Mouse (Mus musculus) naive thymus-derived CD4-positive, alpha-beta T cell, adult 2 months (primary cell): ENCODE results near the gene Pnpla6.

Experiments used
- DNase-seq: peaks from one replicate; pipeline ENCODE4 v3.0.0-alpha.2; 2011; ENCODE audit warnings: low read depth

Gene Pnpla6

GRCm38 (mm10) chr8:3515260-3515671 is at the start of gene Pnpla6:
Gene Pnpla6, plus strand, starts transcription at chr8:3515384.
- DNase-seq, result peak; percentile 80

DNA sequence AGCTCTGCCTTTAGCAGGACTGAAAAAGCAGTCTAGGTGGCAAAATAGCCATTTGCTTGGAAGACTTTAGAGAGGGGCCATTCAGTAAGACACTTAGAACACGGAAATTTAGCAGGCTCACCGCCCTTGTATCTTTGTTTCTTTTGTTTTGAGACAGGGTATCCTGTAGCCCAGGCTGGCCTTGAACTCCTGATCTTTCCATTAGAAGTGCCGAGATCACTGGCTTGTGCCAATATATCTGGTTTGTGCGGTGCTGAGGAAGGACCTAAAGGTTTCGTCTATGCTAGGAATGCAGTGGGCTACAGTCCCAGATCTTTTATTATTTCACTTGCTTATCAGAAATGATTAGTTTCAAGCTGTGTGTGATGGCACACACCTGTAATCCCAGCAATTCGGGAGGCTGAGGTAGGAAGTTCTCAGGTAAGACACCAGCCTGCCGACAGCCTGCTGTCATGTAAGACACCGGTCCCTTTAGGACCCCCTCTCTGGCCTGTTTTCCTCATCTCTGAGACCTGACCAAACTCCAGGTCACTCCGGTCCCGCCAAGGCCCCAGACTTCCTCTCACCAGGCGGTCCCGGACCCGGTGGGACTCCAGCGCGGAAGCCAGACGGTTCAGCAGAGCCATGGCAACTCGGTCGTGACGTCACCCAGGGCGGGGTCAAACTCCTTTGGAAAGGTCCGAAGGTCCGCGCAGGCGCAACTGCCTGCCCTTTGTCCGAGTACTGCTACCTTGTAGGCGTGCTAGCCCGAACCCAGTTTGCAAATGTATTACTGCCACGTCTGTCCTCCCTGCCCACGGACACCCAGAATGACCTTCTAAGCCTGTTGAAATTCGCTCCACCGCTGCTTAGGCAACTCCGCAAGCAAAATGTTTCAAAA is 47.9 kb upstream of the Pnpla6 start, which contains the start of gene Pex11g:
Pex11g (minus strand) TSS at position 675 of the 880 bp plus-strand sequence.
- peak; percentile 84 for DNase-seq

DNA sequence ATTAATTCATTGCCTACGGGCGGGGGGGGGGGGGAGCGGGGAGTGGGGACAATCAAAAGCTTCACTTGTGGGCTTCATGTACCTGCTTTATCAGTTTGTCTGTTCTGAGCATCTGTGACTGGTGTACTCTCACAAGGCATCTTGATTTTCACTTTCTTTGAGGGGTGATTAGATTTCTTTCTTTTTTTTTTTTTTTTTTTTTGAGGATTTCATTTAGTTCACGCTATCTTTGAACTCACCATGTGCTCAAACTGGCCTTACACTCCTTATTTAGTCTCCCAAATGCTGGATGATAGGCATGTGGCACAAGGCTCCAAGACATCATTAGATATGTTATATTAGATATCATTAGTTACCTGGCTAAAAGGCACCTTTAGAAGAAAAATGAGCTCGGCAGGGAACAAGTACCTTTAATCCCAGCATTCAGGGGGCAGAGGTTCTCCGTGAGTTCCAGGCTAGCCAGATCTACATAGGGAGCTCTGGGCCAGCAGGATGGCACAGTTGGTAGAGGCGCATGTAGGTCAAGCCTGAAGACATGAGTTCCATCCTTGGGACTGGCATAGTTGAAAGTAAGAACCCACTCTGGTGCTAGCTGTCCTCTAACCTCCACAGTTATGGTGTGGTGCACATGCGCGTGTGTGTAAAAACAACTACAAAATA is 47.2 kb upstream of the Pnpla6 start:
- peak; percentile 28 for DNase-seq

- DNase-seq, result peak; percentile 29
These were observed 46.3 kb upstream of the Pnpla6 start for GRCm38 (mm10) chr8:3468838-3469237.

GRCm38 (mm10) chr8:3470562-3470961 is 44.6 kb upstream of the Pnpla6 start, which contains the start of gene Tex45:
Gene Tex45, plus strand, starts transcription at chr8:3470862.
- DNase-seq, result no peak

DNA sequence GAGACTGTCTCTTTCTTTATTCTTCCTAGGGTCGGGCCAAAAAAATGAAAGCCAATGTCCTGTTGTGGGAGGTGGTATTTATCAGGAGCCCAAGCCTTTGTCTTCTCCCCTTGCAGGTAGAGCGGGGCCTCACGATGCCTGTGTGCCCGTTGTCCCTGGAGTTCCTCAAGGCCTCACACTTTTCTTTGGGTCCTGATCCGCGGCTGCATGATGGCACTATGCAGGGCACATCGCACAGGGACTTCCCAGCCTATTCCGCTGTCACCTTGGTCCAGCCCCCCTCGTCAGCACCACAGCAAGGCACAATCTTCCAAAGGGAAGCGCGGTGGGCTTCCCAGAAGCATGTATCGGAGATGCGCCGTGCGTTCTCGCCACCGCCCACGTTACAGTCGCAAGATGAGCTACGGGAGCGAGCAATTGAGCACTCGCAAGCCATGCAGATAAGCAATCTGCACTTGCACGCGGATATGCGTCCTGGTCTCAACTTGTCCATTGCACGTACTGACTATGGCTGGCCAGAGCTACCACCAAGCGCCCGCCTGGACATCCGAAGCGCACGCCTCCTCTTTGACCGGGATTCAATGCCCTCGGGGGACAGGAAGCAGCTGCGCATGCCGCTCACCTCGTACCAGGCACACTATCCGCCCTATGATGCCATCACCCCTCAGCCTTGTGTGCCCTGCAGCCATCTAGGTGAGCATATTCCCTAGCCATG is 39.3 kb upstream of the Pnpla6 start:
- DNase-seq, result no peak

DNA sequence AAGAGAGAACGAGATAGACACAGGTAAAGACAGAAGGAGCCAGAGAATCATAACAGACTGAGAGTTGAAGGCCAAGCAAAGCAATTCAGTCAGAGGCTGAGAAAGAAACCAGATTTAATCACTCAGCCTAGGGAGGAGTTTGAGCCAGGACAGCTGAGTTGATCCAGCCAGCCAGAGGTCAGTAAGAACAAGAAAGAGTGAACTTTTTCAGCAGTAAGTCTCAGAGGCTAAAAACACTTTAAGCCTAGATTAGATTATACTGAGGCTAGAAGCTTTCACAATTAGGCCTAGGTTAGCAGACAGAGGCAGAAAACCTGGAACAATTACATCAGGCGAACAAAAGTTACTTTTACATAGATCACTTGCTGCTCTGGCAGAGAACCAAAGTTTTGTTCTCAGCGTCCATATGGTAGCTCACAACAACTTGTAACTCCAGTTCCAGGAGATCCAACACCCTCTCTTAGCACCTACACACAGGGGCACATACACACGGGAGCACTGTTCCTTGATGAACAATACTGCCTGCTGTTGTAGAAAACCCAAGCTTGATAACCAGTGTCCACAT is 34.9 kb upstream of the Pnpla6 start:
- DNase-seq, result no peak

DNA sequence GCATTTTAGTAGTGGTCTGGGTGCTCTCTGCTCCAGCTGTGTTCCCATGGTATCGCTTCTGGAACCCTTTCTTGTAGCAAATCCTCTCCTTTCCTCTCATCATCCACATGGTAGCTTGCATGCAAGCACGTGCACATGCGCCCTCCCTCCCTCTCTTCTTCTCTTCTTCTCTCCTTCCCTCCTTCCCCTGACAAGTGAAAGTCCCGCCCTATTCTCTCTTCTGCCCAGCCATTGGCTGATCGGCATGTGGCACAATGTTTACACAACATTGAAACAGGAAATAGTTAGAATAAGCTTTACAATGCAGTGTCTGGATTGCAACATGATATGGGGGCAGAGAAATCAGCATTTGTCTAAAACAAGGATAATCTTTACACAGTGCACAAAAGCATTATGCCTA is 33.6 kb upstream of the Pnpla6 start:
- no peak for DNase-seq

- DNase-seq, result no peak
These were observed 32.9 kb upstream of the Pnpla6 start for GRCm38 (mm10) chr8:3482240-3482740.

GRCm38 (mm10) chr8:3483546-3483945 is 31.6 kb upstream of the Pnpla6 start:
- no peak for DNase-seq

GRCm38 (mm10) chr8:3485192-3485591 is 30.0 kb upstream of the Pnpla6 start:
- DNase-seq, result no peak

- peak; percentile 55 for DNase-seq
These were observed 22.0 kb upstream of the Pnpla6 start, which contains the start of gene Zfp358 for GRCm38 (mm10) chr8:3492901-3493844. Gene Zfp358, plus strand, starts transcription at chr8:3493138.

DNA sequence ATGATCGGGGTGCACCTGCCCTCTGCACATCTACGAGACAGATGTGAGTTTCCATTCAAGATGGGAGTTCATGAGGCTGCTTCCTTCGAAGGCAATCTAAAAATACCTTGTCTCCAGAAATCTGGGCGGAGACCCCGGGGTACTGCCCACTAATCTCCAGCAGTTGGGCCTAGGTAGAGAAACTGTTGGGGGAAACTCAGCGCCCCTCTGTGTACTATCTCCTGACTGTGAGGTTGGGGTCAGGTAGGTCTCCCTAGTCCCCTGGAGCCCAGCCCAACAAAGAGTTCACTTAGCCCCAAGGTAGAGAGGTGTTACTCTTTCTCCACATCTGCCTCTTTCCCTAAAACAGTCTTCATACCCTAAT is 21.4 kb upstream of the Pnpla6 start:
- no peak for DNase-seq

GRCm38 (mm10) chr8:3495578-3496427 is 19.4 kb upstream of the Pnpla6 start:
- no peak for DNase-seq

- DNase-seq, result no peak
These were observed 18.8 kb upstream of the Pnpla6 start for GRCm38 (mm10) chr8:3496428-3496748.

DNA sequence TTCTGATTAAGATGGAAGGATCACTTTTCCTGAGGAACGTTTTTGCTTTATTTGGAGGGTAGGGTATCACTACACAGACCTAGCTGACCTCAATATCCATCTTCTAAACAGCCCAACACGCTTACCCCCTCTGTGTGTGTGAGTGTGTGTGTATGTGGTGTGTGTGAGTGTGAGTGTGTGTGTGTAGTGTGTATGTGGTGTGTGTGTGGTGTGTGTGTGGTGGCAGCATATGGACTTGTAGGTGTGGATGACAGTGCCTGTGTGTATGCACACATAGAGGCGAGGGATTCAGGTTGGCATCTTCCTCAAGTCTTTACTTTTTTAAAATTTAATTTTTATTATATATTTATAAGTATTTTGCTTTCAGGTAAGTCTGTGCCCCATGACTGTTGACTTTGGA is 16.6 kb upstream of the Pnpla6 start:
- DNase-seq, result no peak

GRCm38 (mm10) chr8:3499751-3500150 is 15.4 kb upstream of the Pnpla6 start:
- no peak for DNase-seq

GRCm38 (mm10) chr8:3500235-3501090 is 14.7 kb upstream of the Pnpla6 start, which contains the start of gene Mcoln1:
Gene Mcoln1, plus strand, starts transcription at chr8:3500457.
- peak; percentile 98 for DNase-seq

GRCm38 (mm10) chr8:3502217-3502616 is 13.0 kb upstream of the Pnpla6 start:
- DNase-seq, result no peak
